Mouse (Mus musculus): ENCODE results near the gene Ap5s1. TPM values are rescaled to one million over a fixed set of nuclear protein-coding genes. Genes with fewer than 3 reads are reported as not detected.

Gene Ap5s1
- polyA plus RNA-seq, 1 experiment from 2014 or later = 26.7 TPM

DNA sequence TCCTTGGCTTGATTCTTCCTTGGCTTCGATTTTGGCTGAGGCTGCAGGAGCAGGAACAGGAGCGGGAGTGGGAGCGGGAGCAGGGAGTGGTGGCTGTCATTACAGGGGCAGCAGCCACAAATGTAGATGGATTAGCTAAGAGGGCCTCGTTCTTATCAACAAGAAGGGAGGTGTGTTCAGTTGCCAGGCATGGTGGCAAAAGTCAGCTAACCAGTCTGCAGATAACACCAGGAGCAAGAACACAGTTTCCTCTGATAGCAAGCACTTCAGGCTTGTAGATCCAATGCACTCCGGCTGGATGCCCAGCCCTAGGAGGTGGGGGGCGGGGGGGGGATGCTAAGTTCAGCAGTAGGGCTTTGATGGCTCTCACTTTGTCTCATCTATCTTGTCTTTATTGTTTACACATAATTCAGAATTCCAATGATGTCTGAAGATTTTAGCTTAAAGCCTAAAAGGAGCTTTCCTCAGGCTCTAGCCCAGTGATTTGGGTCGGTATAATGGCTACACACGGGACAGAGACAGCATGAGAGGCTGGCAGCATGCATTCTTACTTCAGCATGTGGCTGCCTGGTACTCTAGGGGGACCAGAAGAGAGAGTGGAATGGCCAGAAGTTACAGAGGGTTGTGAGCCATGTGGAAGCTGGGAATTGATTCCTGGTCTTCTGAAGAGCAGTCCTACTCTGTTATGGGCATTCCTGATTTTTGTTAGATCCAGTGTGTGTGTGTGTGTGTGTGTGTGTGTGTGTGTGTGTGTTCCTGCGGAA lies 53.8 kb downstream of the Ap5s1 start:
- H3K4me1 ChIP-seq = peaks cover 22% of the 10 kb centered on the region
- H3K4me3 ChIP-seq = no peak overlapping the region
- H3K4me2 ChIP-seq = no peak overlapping the region
- 57% methylated on average over 9 of the region's 9 CpGs for WGBS
- no peaks in the 10 kb centered on the region for H3K27me3 ChIP-seq
- H3K9me3 ChIP-seq = no peaks in the 10 kb centered on the region
- no peak overlapping the region for H3K9ac ChIP-seq
- no peak for ATAC-seq (ENCODE audit: insufficient number of reproducible peaks, low FRiP score, low TSS enrichment, low read depth)
- no peak overlapping the region for H3K27ac ChIP-seq
- no peaks in the 10 kb centered on the region for H3K36me3 ChIP-seq

DNA sequence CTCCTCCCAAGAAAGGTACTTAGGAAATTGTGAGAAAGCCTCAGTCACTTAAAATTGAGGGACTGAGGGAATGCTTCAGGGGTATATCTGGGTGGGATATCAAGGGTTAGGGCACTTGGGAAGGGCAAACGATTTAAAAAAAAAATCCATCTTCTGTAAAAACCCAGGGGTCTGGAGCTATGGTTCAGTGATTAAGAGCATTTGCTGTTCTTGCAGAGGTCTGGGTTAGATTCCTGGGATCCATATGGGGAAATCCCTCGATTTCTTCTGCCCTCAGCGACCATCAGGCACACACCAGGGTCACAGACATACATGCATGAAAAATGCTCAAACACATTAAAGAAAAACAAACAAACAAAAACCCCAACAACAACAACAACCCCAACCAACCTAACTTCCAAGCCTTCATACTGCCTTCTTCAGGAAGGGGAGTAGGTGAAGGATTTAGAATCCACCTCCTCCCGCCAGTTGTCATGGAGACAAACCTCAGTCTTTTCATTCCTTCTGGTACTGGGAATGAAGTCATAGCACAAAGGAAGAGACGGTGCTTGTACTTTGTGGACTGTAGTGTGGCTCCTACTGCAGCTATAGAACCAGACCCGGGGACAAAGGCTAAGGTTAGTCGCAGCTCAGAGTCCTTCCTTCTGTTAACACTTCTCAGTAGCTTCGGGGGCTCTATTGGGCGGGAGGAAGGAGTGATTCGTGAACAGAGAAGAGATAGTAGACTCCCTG lies 54.8 kb downstream of the Ap5s1 start:
- peak overlapping the region; percentile 88 for H3K4me3 ChIP-seq
- peaks cover 22% of the 10 kb centered on the region for H3K4me1 ChIP-seq
- peak overlapping the region; percentile 57 for H3K4me2 ChIP-seq
- WGBS = 3% methylated on average over 10 of the region's 10 CpGs
- H3K9me3 ChIP-seq = no peaks in the 10 kb centered on the region
- H3K9ac ChIP-seq = peak overlapping the region; percentile 56
- no peaks in the 10 kb centered on the region for H3K36me3 ChIP-seq
- peak overlapping the region; percentile 100 for H3K27ac ChIP-seq
- peak; percentile 71 for ATAC-seq (ENCODE audit: insufficient number of reproducible peaks, low FRiP score, low TSS enrichment, low read depth)
- no peaks in the 10 kb centered on the region for H3K27me3 ChIP-seq

DNA sequence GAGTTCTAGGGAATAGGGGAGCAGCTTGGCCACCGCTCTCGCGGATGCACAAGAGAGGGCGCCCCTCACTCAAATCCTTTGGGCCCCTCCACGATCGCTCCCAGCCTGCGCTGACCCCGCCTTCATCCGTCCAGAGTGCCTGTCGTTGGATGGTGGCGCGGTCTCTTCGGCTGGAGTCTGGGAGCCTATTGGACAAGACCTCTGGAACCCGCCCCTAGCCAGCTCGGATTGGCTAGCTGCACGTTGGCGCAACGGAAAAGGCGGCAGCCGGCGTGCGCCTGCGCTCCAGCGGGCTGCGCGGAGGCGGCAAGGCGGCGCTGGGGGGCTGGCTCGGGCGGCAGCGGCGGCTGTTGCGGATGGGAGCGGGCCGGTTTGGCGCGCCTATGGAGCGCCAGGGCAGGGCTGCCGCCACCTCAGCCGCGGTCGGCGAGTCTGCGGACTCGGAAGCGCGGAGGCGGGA lies 55.4 kb downstream of the Ap5s1 start, which contains the start of gene Pank2:
Gene Pank2, plus strand, starts transcription at position 283 of the 460 bp plus-strand sequence.
- Histone ChIP-seq H3K27me3 (no peaks in the 10 kb centered on the region), H3K4me2 (peak within 1 kb of the TSS; percentile 65), H3K27ac (peak within 1 kb of the TSS; percentile 100), H3K9me3 (no peaks in the 10 kb centered on the region), H3K36me3 (no peaks in the 10 kb centered on the region), H3K4me1 (peaks cover 22% of the 10 kb centered on the region), H3K4me3 (peak within 1 kb of the TSS; percentile 88), H3K9ac (peak within 1 kb of the TSS; percentile 98)
- ATAC-seq (ENCODE audit: insufficient number of reproducible peaks, low FRiP score, low TSS enrichment, low read depth) = peak; percentile 99
- WGBS = under 1% methylated on average over 47 of the region's 49 CpGs

Other genes starting within 250 kb of the Ap5s1 start
- 29.5 and 31.8 TPM in 2 replicates for gene Gfra4, start 164.0 kb upstream of the Ap5s1 start, polyA plus RNA-seq (2015; fragmentation: Nextera tagmentation; extraction: Ambion mirVana)
- gene Adam33, start 143.3 kb upstream of the Ap5s1 start, polyA plus RNA-seq (2015; fragmentation: Nextera tagmentation; extraction: Ambion mirVana) = 69.2 and 77.5 TPM in 2 replicates
- gene Siglec1, start 120.3 kb upstream of the Ap5s1 start, polyA plus RNA-seq (2015; fragmentation: Nextera tagmentation; extraction: Ambion mirVana) = 0.58 and 0.61 TPM in 2 replicates
- 16.0 and 22.0 TPM in 2 replicates for gene Hspa12b, start 79.8 kb upstream of the Ap5s1 start, polyA plus RNA-seq (2015; fragmentation: Nextera tagmentation; extraction: Ambion mirVana)
- gene Gm11037, start 73.6 kb upstream of the Ap5s1 start, polyA plus RNA-seq (2015; fragmentation: Nextera tagmentation; extraction: Ambion mirVana) = not detected in 2 replicates
- 53.6 and 56.0 TPM in 2 replicates for gene 1700037H04Rik, start 47.0 kb upstream of the Ap5s1 start, polyA plus RNA-seq (2015; fragmentation: Nextera tagmentation; extraction: Ambion mirVana)
- 9.6 and 12.0 TPM in 2 replicates for gene Cenpb, start 27.0 kb upstream of the Ap5s1 start, polyA plus RNA-seq (2015; fragmentation: Nextera tagmentation; extraction: Ambion mirVana)
- gene Cdc25b, start 20.1 kb upstream of the Ap5s1 start, polyA plus RNA-seq (2015; fragmentation: Nextera tagmentation; extraction: Ambion mirVana) = 51.2 and 51.3 TPM in 2 replicates
- gene Spef1, start 19.8 kb upstream of the Ap5s1 start, polyA plus RNA-seq (2015; fragmentation: Nextera tagmentation; extraction: Ambion mirVana) = 5.3 and 6.1 TPM in 2 replicates
- 19.2 and 22.5 TPM in 2 replicates for gene Mavs, start 27.0 kb downstream of the Ap5s1 start, polyA plus RNA-seq (2015; fragmentation: Nextera tagmentation; extraction: Ambion mirVana)
- 27.9 and 34.8 TPM in 2 replicates for gene Pank2, start 55.4 kb downstream of the Ap5s1 start, polyA plus RNA-seq (2015; fragmentation: Nextera tagmentation; extraction: Ambion mirVana)
- gene Rnf24, start 145.8 kb downstream of the Ap5s1 start, polyA plus RNA-seq (2015; fragmentation: Nextera tagmentation; extraction: Ambion mirVana) = 7.3 and 7.5 TPM in 2 replicates

Data from limb, embryonic 15.5 days (tissue).